Comparison of ENCODE assay signal across 21 mouse cellular contexts in genomic region chr6:8469918-8470317, GRCm38 (mm10). TPM values are rescaled to one million over a fixed set of nuclear protein-coding genes. Genes with fewer than 3 reads are reported as not detected.
A peak's percentile ranks its signal among the peaks of the same experiment; 100 is the strongest.
DNase-seq lines count a peak whose midpoint lies in the region; ATAC-seq and TF ChIP-seq lines count a peak whose summit lies in the region.
"Had no signal": no experiment of that assay in that cellular context is flagged by ENCODE, and none has a peak within 500 bp of the region (broad histone marks: within the 10 kb centered on the region; RNA-seq: fewer than 3 reads in every experiment).

No protein-coding gene starts in this region.

- H3K4me1 ChIP-seq in kidney, embryonic 16.5 days (ENCODE audit: insufficient read depth, low read length): peaks cover 22% of the 10 kb centered on the region
- peaks cover 55% of the 10 kb centered on the region for H3K4me1 ChIP-seq in lung, embryonic 16.5 days (replicated peaks; ENCODE audit: control insufficient read depth, insufficient read depth, low read length)
- H3K4me1 ChIP-seq: embryonic facial prominence, embryonic 12.5 days had no signal

- TF ChIP-seq CTCF in Patski (IDR thresholded peaks at IDR 0.05): no peak

- no peak overlapping the region for H3K27ac ChIP-seq in kidney, embryonic 16.5 days (ENCODE audit: low read length)
- H3K27ac ChIP-seq in lung, embryonic 16.5 days (ENCODE audit: low read length): peak overlapping the region; percentile 67
- H3K27ac ChIP-seq: embryonic facial prominence, embryonic 12.5 days; forebrain, embryonic 15.5 days; heart, embryonic 13.5 days had no signal

- H3K9ac ChIP-seq in kidney, embryonic 16.5 days (replicated peaks; ENCODE audit: low read length): no peak overlapping the region
- H3K9ac ChIP-seq in lung, embryonic 16.5 days (ENCODE audit: low read length): no peak overlapping the region
- H3K9ac ChIP-seq: embryonic facial prominence, embryonic 12.5 days; forebrain, embryonic 15.5 days; heart, embryonic 13.5 days had no signal

- H3K27me3 ChIP-seq in kidney, embryonic 16.5 days (ENCODE audit: insufficient read depth, low read length): no peaks in the 10 kb centered on the region
- no peaks in the 10 kb centered on the region for H3K27me3 ChIP-seq in lung, embryonic 16.5 days (ENCODE audit: control insufficient read depth, insufficient read depth, low read depth, low read length)
- H3K27me3 ChIP-seq in Patski: no peaks in the 10 kb centered on the region
- H3K27me3 ChIP-seq: embryonic facial prominence, embryonic 12.5 days; forebrain, embryonic 15.5 days; heart, embryonic 13.5 days had no signal

- peak; percentile 28 for ATAC-seq in kidney, embryonic 16.5 days (ENCODE audit: low FRiP score, low TSS enrichment)
- ATAC-seq in lung, embryonic 16.5 days (ENCODE audit: low read depth): peak; percentile 72
- peak; percentile 17 for ATAC-seq in Patski
- ATAC-seq: activated CD4-positive, CD25-positive, alpha-beta regulatory T cell, adult 4 months; CD4-positive, CD25-positive, alpha-beta regulatory T cell, adult 4 months; forebrain, embryonic 15.5 days had no signal

- 83% methylated on average over 3 of the region's 3 CpGs for WGBS in kidney, embryonic 16.5 days
- 46% methylated on average over 3 of the region's 3 CpGs for WGBS in lung, embryonic 16.5 days

- no peak overlapping the region for H3K4me2 ChIP-seq in kidney, embryonic 16.5 days (replicated peaks; ENCODE audit: low read depth, low read length)
- H3K4me2 ChIP-seq in lung, embryonic 16.5 days (ENCODE audit: low read depth, low read length): no peak overlapping the region
- H3K4me2 ChIP-seq: embryonic facial prominence, embryonic 12.5 days; forebrain, embryonic 15.5 days; heart, embryonic 13.5 days had no signal

- H3K9me3 ChIP-seq in kidney, embryonic 16.5 days (ENCODE audit: low read length): no peaks in the 10 kb centered on the region
- H3K9me3 ChIP-seq in lung, embryonic 16.5 days (ENCODE audit: control insufficient read depth, low read length): no peaks in the 10 kb centered on the region
- H3K9me3 ChIP-seq: embryonic facial prominence, embryonic 12.5 days; forebrain, embryonic 15.5 days; G1E; heart, embryonic 13.5 days had no signal

- H3K36me3 ChIP-seq in kidney, embryonic 16.5 days (ENCODE audit: insufficient read depth, low read length): no peaks in the 10 kb centered on the region
- no peaks in the 10 kb centered on the region for H3K36me3 ChIP-seq in lung, embryonic 16.5 days (ENCODE audit: control insufficient read depth, insufficient read depth, low read length)
- H3K36me3 ChIP-seq: embryonic facial prominence, embryonic 12.5 days; forebrain, embryonic 15.5 days; G1E; heart, embryonic 13.5 days had no signal

- CTCF ChIA-PET in Patski (lab: Charles Lee): no interaction called here

- no peak overlapping the region for H3K4me3 ChIP-seq in kidney, embryonic 16.5 days (ENCODE audit: low read length)
- H3K4me3 ChIP-seq in lung, embryonic 16.5 days (ENCODE audit: low read length): no peak overlapping the region
- H3K4me3 ChIP-seq: embryonic facial prominence, embryonic 12.5 days; forebrain, embryonic 15.5 days; heart, embryonic 13.5 days had no signal

- in situ Hi-C loops in Patski (cut with MboI; ENCODE audit: low pct_unique_long_range_greater_than_20kb): no loop called here

- DNase-seq in gastrocnemius, adult 18-20 months (ENCODE audit: low spot score): peak; percentile 19
- no peak for DNase-seq in gastrocnemius, postnatal 25 days
- no peak for DNase-seq in kidney, postnatal 4 days
- no peak for DNase-seq in lung, postnatal 14 days
- DNase-seq in Patski (ENCODE audit: low read depth, low spot score): no peak
- DNase-seq: adrenal gland, postnatal 14 days; B cell, adult 2 months; cerebellum, adult 11-12 months; cerebellum, adult 9-10 months; cerebellum, postnatal 25 days; gastrocnemius, postnatal 36 days; heart, adult 11 months; heart, postnatal 36 days had no signal

- POLR2A ChIA-PET in Patski (lab: Charles Lee): interaction anchor here (0.8 kb wide), 1 partner anchor 26 kb away, joined by 8 read pairs; no protein-coding TSS in a partner anchor

RNA-seq across cellular contexts. Expression of gene Glcci1, which starts 39.5 kb away (rescaled TPM):
- 1 to 10 TPM; 4.4 to 4.8 TPM for total RNA-seq in gastrocnemius, adult 18-20 months (2021)
- 1 to 10 TPM; 4.3 to 5.6 TPM for total RNA-seq in gastrocnemius, postnatal 25 days (2021)
- polyA plus RNA-seq in kidney, embryonic 16.5 days (2015; fragmentation: Nextera tagmentation; extraction: Ambion mirVana): 6.3 and 7.9 TPM in 2 replicates
- 3.8 and 6.2 TPM in 2 replicates for polyA plus RNA-seq in lung, embryonic 16.5 days (2015; fragmentation: Nextera tagmentation; extraction: Ambion mirVana)
- 2.2 TPM for polyA plus RNA-seq in Patski (2021)

Comparison
In these comparisons a context has a peak if more than half of its experiments do, and no peak if none do; other contexts are left out.
1. ATAC-seq: peak in every context shown above with its lines; median percentile 72 in lung, embryonic 16.5 days; 28 in kidney, embryonic 16.5 days; 17 in Patski.